Mouse (Mus musculus) hindbrain, embryonic 16.5 days (tissue): ENCODE results near the gene Cerk. TPM values are rescaled to one million over a fixed set of nuclear protein-coding genes. Genes with fewer than 3 reads are reported as not detected.
"Not testable (repeated sequence)": the region's sequence is repeated elsewhere in the genome, so short reads cannot be mapped to it uniquely, and the experiment has no call there.

ENCODE experiments used
- ATAC-seq: fragments of 200-750 bp; cut with Nextera tagmentation; 2 replicates; pipeline ENCODE4 v1.8.0; 2017; ENCODE audit warnings: moderate TSS enrichment, moderate library complexity
- H3K27ac ChIP-seq: fragments of 300-500 bp; sonication (generic); 2 replicates; pipeline ENCODE4 v1.5.1; 2014; ENCODE audit warnings: low read depth, mild to moderate bottlenecking, control low read depth, low read length, moderate library complexity
- H3K27me3 ChIP-seq: fragments of 300-500 bp; sonication (generic); replicated peaks from 2 replicates; pipeline ENCODE4 v1.6.1; 2014; ENCODE audit warnings: low read length; ENCODE audit not compliant: control insufficient read depth, insufficient read depth
- H3K36me3 ChIP-seq: fragments of 300-500 bp; sonication (generic); 2 replicates; pipeline ENCODE4 v1.6.1; 2014; ENCODE audit warnings: mild to moderate bottlenecking, low read length, moderate library complexity, mixed read lengths; ENCODE audit not compliant: control insufficient read depth, insufficient read depth
- H3K4me1 ChIP-seq: fragments of 300-500 bp; sonication (generic); 2 replicates; pipeline ENCODE4 v1.6.1; 2014; ENCODE audit warnings: low read depth, low read length; ENCODE audit not compliant: control insufficient read depth, insufficient read depth
- H3K4me2 ChIP-seq: fragments of 300-500 bp; sonication (generic); 2 replicates; pipeline ENCODE4 v1.6.1; 2014; ENCODE audit warnings: mild to moderate bottlenecking, low read length, control low read depth, moderate library complexity
- H3K4me3 ChIP-seq: fragments of 300-500 bp; sonication (generic); 2 replicates; pipeline ENCODE4 v1.5.1; 2014; ENCODE audit warnings: mild to moderate bottlenecking, low read length, control low read depth, moderate library complexity
- H3K9ac ChIP-seq: fragments of 300-500 bp; sonication (generic); 2 replicates; pipeline ENCODE4 v1.6.1; 2014; ENCODE audit warnings: low read depth, mild to moderate bottlenecking, control low read depth, low read length, moderate library complexity
- H3K9me3 ChIP-seq: fragments of 300-500 bp; sonication (generic); 2 replicates; pipeline ENCODE4 v1.6.1; 2014; ENCODE audit warnings: mild to moderate bottlenecking, low read length, moderate library complexity; ENCODE audit not compliant: control insufficient read depth
- WGBS: fragments of 180-500 bp; shearing (Covaris S2); extraction: QIAGEN DNeasy Blood & Tissue Kit; methylation state at CpG from one replicate; pipeline ENCODE4 v1.1.7; 2014; 5-methylcytosine and 5-hydroxymethylcytosine counted together
- polyA plus RNA-seq: library from polyadenylated mRNA; unstranded; fragments of >200 nt; fragmentation: Nextera tagmentation; extraction: Ambion mirVana; gene quantifications from 2 replicates; pipeline ENCODE4 v1.2.1, GENCODE M21; 2015

Gene Cerk
- polyA plus RNA-seq, 1 experiment from 2014 or later: 25.3 TPM

DNA sequence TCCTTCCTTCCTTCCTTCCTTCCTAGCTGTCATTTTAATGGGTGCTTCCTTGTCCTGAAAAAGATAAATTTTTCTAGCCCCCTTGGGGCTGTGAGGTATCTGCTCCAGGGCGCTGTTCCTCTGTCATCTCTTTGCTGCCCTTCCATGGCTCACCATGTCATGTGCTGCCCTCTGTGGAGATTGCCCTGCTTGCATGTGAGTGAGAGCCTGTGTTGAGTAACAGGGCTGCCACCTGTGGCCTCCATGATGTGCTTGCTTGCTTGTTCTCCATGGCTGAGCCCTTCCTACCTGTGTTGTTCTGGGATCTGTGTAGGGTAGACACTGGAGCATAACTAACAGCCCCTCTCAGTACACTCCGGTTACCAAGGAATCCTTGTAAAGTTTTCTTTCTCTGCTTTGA is 41.0 kb upstream of the Cerk start:
- H3K4me2 ChIP-seq: no peak overlapping the region
- 80% methylated on average over 2 of the region's 2 CpGs for WGBS
- no peaks in the 10 kb centered on the region for H3K9me3 ChIP-seq
- H3K4me1 ChIP-seq: 0 out of 2 replicates have a peak, but pooled peaks cover 2% of the 10 kb centered on the region
- no peaks in the 10 kb centered on the region for H3K27me3 ChIP-seq
- H3K27ac ChIP-seq: no peak overlapping the region
- H3K36me3 ChIP-seq: no peaks in the 10 kb centered on the region
- ATAC-seq: no peak
- no peak overlapping the region for H3K9ac ChIP-seq
- no peak overlapping the region for H3K4me3 ChIP-seq

GRCm38 (mm10) chr15:86226221-86226620 is 40.3 kb upstream of the Cerk start:
- no peak overlapping the region for H3K9ac ChIP-seq
- H3K27me3 ChIP-seq: no peaks in the 10 kb centered on the region
- H3K4me2 ChIP-seq: no peak overlapping the region
- no peaks in the 10 kb centered on the region for H3K9me3 ChIP-seq
- no peak overlapping the region for H3K27ac ChIP-seq
- no peaks in the 10 kb centered on the region for H3K36me3 ChIP-seq
- 85% methylated on average over 5 of the region's 5 CpGs for WGBS
- H3K4me1 ChIP-seq: no peaks in the 10 kb centered on the region
- ATAC-seq: no peak
- no peak overlapping the region for H3K4me3 ChIP-seq

DNA sequence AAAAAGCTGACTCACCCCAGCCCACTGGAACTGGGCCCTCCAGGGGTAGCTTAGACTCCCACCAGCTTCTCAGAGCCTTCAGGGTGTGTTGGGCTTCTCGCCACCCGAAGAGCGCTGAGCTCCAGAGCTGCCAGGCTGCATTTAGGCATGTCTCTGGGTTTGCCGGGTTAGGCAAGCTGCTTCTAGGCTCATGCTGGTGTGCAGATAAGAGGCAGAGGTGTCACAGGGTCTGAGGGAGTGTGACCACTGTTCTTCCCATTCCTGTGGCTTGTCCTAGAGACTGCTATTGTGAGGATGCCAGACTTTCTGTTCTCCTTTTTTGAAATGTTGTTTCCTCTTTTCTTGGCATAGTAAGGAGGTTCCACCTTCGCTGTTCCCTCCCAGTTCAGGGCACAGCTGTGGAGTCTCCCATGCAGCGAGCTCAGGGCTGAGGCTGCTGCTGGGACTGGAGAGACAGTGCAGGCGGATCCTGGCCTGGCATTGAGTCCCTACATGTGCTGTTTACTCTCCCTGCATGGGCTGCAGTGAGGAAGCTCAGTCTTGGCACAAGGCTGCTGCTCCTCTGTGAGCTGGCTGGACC is 39.1 kb upstream of the Cerk start:
- H3K27me3 ChIP-seq: no peaks in the 10 kb centered on the region
- no peak for ATAC-seq
- WGBS: 90% methylated on average over 7 of the region's 7 CpGs
- no peak overlapping the region for H3K4me3 ChIP-seq
- no peaks in the 10 kb centered on the region for H3K9me3 ChIP-seq
- H3K36me3 ChIP-seq: no peaks in the 10 kb centered on the region
- no peak overlapping the region for H3K27ac ChIP-seq
- no peak overlapping the region for H3K4me2 ChIP-seq
- H3K4me1 ChIP-seq: no peaks in the 10 kb centered on the region
- no peak overlapping the region for H3K9ac ChIP-seq

DNA sequence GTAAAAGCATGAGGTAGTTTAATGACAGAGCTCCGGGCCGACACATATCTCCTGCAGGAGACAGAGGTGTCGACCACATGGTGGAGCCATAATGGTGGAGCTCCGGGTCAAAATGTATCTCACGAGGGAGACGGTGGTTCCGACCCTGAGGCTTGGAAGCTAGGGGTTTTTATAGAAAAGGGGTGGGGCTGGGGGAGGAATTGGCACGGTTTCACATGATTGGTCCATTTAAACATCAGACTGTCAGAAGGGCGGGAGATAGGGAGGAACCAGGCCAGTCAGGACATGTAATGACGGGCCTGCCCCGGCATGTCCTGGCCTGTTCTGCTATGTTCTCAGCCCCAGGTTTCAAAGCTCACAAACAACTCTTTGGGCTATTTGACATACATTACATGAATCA is 36.0 kb upstream of the Cerk start:
- H3K36me3 ChIP-seq, H3K4me1 ChIP-seq, H3K9ac ChIP-seq, H3K27ac ChIP-seq, H3K9me3 ChIP-seq, H3K27me3 ChIP-seq, H3K4me3 ChIP-seq, ATAC-seq, H3K4me2 ChIP-seq: not testable (repeated sequence)
- WGBS: 86% methylated on average over 11 of the region's 11 CpGs

DNA sequence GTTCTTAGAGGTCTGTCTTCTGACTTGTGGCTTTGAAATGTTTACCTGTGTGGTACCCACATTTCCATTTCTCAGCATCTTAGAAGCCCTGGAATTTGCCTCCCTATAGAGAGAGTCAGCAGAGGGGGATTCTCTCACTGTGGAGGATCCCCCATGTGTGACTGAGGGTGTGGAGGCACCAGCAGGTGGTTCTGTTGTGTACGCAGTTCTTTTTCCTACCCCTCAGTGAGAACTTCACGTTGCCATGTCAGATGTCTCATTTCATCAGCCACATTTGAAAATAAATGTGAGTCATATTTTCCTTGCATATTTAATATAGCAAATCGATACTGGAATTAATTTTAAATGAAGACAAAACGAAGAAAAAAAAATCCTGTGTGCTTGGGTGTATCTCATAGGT is 35.4 kb upstream of the Cerk start:
- Histone ChIP-seq H3K4me3 (no peak overlapping the region), H3K36me3 (no peaks in the 10 kb centered on the region), H3K9me3 (no peaks in the 10 kb centered on the region), H3K4me1 (no peaks in the 10 kb centered on the region), H3K9ac (no peak overlapping the region), H3K4me2 (no peak overlapping the region), H3K27me3 (no peaks in the 10 kb centered on the region), H3K27ac (no peak overlapping the region)
- ATAC-seq: no peak
- 76% methylated on average over 4 of the region's 4 CpGs for WGBS

GRCm38 (mm10) chr15:86220715-86221114 is 34.8 kb upstream of the Cerk start:
- Histone ChIP-seq H3K9ac (no peak overlapping the region), H3K4me3 (no peak overlapping the region), H3K27me3 (no peaks in the 10 kb centered on the region), H3K27ac (no peak overlapping the region), H3K9me3 (no peaks in the 10 kb centered on the region), H3K36me3 (no peaks in the 10 kb centered on the region), H3K4me2 (no peak overlapping the region), H3K4me1 (no peaks in the 10 kb centered on the region)
- 87% methylated on average over 4 of the region's 4 CpGs for WGBS
- ATAC-seq: no peak

- no peak overlapping the region for H3K4me3 ChIP-seq
- H3K4me1 ChIP-seq: peaks cover 3% of the 10 kb centered on the region
- no peaks in the 10 kb centered on the region for H3K36me3 ChIP-seq
- H3K27me3 ChIP-seq: no peaks in the 10 kb centered on the region
- no peak for ATAC-seq
- no peak overlapping the region for H3K27ac ChIP-seq
- H3K9ac ChIP-seq: no peak overlapping the region; the same call in 1 of the 2 replicates
- WGBS: 76% methylated on average over 5 of the region's 5 CpGs
- H3K9me3 ChIP-seq: no peaks in the 10 kb centered on the region
- no peak overlapping the region for H3K4me2 ChIP-seq
These were observed 34.3 kb upstream of the Cerk start for GRCm38 (mm10) chr15:86220229-86220630.

- no peaks in the 10 kb centered on the region for H3K9me3 ChIP-seq
These were observed 33.7 kb upstream of the Cerk start for GRCm38 (mm10) chr15:86219534-86220228.

GRCm38 (mm10) chr15:86216641-86217040 is 30.7 kb upstream of the Cerk start:
- H3K4me1 ChIP-seq: peaks cover 17% of the 10 kb centered on the region
- not testable (repeated sequence) for ATAC-seq, H3K27ac ChIP-seq, H3K4me2 ChIP-seq, H3K9ac ChIP-seq, H3K27me3 ChIP-seq, H3K36me3 ChIP-seq, H3K4me3 ChIP-seq, H3K9me3 ChIP-seq
- WGBS: 85% methylated on average over 9 of the region's 9 CpGs

More at GRCm38 (mm10) chr15:86219534-86220228, 33.7 kb upstream of the Cerk start:
- Histone ChIP-seq H3K36me3 (no peaks in the 10 kb centered on the region), H3K4me1 (peaks cover 9% of the 10 kb centered on the region), H3K4me2 (no peak overlapping the region), H3K4me3 (no peak overlapping the region), H3K27ac (no peak overlapping the region), H3K27me3 (no peaks in the 10 kb centered on the region), H3K9ac (no peak overlapping the region; the same call in 1 of the 2 replicates)
- ATAC-seq: no peak
- 83% methylated on average over 7 of the region's 7 CpGs for WGBS
